Mouse (Mus musculus) kidney, adult 2 months (tissue): ENCODE measurements around the gene B3gat1. TPM values are rescaled to one million over a fixed set of nuclear protein-coding genes. Genes with fewer than 3 reads are reported as not detected.

Experiments
- DNase-seq: peaks from one replicate; pipeline ENCODE4 v3.0.0; 2021
- H3K27ac ChIP-seq: fragments of 200-500 bp; 2 replicates; pipeline ENCODE4 v1.5.1; 2012; ENCODE audit warnings: low read depth, low read length, control low read depth, inconsistent platforms; ENCODE audit not compliant: insufficient read depth
- H3K27me3 ChIP-seq: fragments of 200-500 bp; replicated peaks from 2 replicates; pipeline ENCODE4 v1.6.1; 2012; ENCODE audit warnings: mild to moderate bottlenecking, moderate library complexity, low read length, inconsistent platforms; ENCODE audit not compliant: control insufficient read depth, insufficient read depth
- H3K36me3 ChIP-seq: fragments of 200-500 bp; 2 replicates; pipeline ENCODE4 v1.6.1; 2012; ENCODE audit warnings: mild to moderate bottlenecking, moderate library complexity, low read length, inconsistent platforms; ENCODE audit not compliant: control insufficient read depth, insufficient read depth
- H3K4me1 ChIP-seq: fragments of 200-500 bp; 2 replicates; pipeline ENCODE4 v1.6.1; 2011; ENCODE audit warnings: low read length; ENCODE audit not compliant: control insufficient read depth, insufficient read depth
- H3K4me3 ChIP-seq: fragments of 200-500 bp; 2 replicates; pipeline ENCODE4 v1.5.1; 2011; ENCODE audit warnings: mild to moderate bottlenecking, low read depth, low read length, control low read depth; ENCODE audit not compliant: insufficient read depth
- CTCF ChIP-seq: fragments of 200-500 bp; conservative IDR thresholded peaks from 2 replicates; pipeline ENCODE4 v1.5.1; 2011; ENCODE audit warnings: low read depth, mild to moderate bottlenecking, control low read depth, low read length, moderate library complexity, mixed read lengths; ENCODE audit not compliant: insufficient read depth, insufficient read length
- POLR2A ChIP-seq: fragments of 200-500 bp; IDR thresholded peaks from one replicate; pipeline ENCODE4 v1.6.1; 2011; ENCODE audit warnings: low read depth, low read length, control low read depth
- WGBS: fragments of 180-500 bp; shearing (Covaris S2); methylation state at CpG from one replicate; pipeline ENCODE4 v1.1.7; 2018; 5-methylcytosine and 5-hydroxymethylcytosine counted together
- polyA plus RNA-seq: library from polyadenylated mRNA; depleted of rRNA; stranded (reverse); fragments of >200 nt; gene quantifications from 2 replicates; pipeline ENCODE4 v1.2.3, GENCODE M21; 2012; rRNA removed

Gene B3gat1
- polyA plus RNA-seq, 1 experiment, result 0.09 TPM

DNA sequence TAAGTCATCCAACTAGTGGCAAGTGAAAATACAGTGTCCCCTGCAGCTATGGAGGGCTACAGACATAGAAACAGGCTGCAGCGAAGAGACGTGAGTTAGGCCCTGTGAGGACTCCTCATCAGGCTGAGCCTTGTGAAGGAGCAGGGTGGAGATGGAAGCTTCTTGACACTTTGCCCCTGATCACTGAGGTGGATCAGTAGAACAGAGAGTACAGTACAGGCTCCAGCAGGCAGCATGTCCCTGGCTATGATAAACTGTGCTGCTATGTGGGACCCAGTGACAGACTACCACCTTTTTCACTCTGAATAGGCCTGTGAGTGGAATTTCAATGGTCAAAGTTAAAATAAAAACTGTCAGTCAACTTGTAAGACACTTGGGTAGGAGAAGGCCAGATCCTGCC, 66.8 kb downstream of the B3gat1 start:
- peak; percentile 91 for DNase-seq
- Histone ChIP-seq H3K36me3 (no peaks in the 10 kb centered on the region), H3K4me1 (peaks cover 39% of the 10 kb centered on the region), H3K27ac (peak overlapping the region; percentile 94), H3K4me3 (no peak overlapping the region), H3K27me3 (no peaks in the 10 kb centered on the region)
- 52% methylated on average over 2 of the region's 2 CpGs for WGBS
- TF ChIP-seq CTCF (no peak), POLR2A (no peak)

- TF ChIP-seq POLR2A (no peak), CTCF (no peak)
- Histone ChIP-seq H3K4me3 (0 out of 2 replicates have a peak overlapping the region, but pooled peaks have one; percentile 20), H3K4me1 (peaks cover 28% of the 10 kb centered on the region), H3K36me3 (no peaks in the 10 kb centered on the region), H3K27me3 (no peaks in the 10 kb centered on the region), H3K27ac (no peak overlapping the region; the same call in 1 of the 2 replicates)
- DNase-seq, result no peak
These were observed 70.8 kb downstream of the B3gat1 start for GRCm38 (mm10) chr9:26804321-26804720.

DNA sequence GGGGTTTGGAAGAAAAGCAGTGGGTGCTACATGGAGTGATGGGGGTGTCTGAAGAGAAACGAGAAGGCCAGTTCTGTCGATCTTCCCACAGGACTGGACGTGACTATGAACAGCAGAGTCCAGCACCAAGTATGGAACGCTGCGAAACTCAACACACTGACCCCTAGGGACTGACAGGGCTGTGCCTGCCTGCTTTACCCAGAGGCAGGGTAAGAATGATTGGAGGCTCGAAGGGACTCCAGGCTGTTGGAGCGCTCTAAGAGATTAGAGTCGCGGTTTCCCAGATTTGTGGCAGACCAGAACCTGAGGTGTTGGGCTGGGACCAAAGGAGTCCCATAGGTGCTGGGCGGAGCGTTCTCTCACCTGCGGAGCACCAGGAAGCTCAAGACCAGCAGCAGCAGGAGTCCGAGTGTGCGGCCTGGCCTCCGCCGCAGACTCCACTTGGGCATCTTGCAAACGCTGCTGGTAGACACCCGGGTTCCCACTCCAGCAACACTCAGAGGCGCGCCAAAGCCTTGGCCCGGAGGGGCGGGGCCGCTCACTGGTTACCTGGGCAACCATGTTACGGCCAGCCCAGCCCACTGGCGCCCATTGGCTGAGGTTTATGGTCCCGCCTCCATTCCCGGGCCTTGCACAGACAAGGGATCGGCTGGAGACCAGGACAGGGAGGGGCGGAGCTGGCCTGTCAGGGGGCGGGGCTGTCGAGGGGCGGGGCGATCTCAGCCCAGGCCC, 72.6 kb downstream of the B3gat1 start, which contains the start of gene Glb1l2:
Gene Glb1l2, minus strand, starts transcription at position 534 of the 732 bp plus-strand sequence.
- peak within 1 kb of the TSS; percentile 34 for H3K27ac ChIP-seq

GRCm38 (mm10) chr9:26808735-26809134, 75.2 kb downstream of the B3gat1 start:
- H3K4me1 ChIP-seq, result peaks cover 11% of the 10 kb centered on the region

More for the DNA sequence above, 72.6 kb downstream of the B3gat1 start, which contains the start of gene Glb1l2:
- no peaks in the 10 kb centered on the region for H3K27me3 ChIP-seq
- 1% methylated on average over 33 of the region's 33 CpGs for WGBS
- peak; percentile 98 for DNase-seq
- peaks cover 16% of the 10 kb centered on the region for H3K4me1 ChIP-seq
- peak within 1 kb of the TSS; percentile 61 for H3K4me3 ChIP-seq
- peak; percentile 49 for TF ChIP-seq POLR2A
- no peak for TF ChIP-seq CTCF
- H3K36me3 ChIP-seq, result no peaks in the 10 kb centered on the region

More at GRCm38 (mm10) chr9:26808735-26809134, 75.2 kb downstream of the B3gat1 start:
- TF ChIP-seq CTCF, result no peak
- no peak for TF ChIP-seq POLR2A
- Histone ChIP-seq H3K27me3 (no peaks in the 10 kb centered on the region), H3K36me3 (no peaks in the 10 kb centered on the region), H3K27ac (no peak overlapping the region), H3K4me3 (no peak overlapping the region)
- WGBS, result 83% methylated on average over 2 of the region's 2 CpGs
- no peak for DNase-seq

Other genes with a start within 250 kb of the B3gat1 start
- 60.4 and 66.7 TPM in 2 replicates for gene Glb1l2, start 72.7 kb downstream of the B3gat1 start, polyA plus RNA-seq
- gene Glb1l3, start 127.2 kb downstream of the B3gat1 start, polyA plus RNA-seq, result not detected in 2 replicates
- gene Gm1110, start 189.4 kb downstream of the B3gat1 start, polyA plus RNA-seq, result not detected in 2 replicates